In the genomic region with DNA sequence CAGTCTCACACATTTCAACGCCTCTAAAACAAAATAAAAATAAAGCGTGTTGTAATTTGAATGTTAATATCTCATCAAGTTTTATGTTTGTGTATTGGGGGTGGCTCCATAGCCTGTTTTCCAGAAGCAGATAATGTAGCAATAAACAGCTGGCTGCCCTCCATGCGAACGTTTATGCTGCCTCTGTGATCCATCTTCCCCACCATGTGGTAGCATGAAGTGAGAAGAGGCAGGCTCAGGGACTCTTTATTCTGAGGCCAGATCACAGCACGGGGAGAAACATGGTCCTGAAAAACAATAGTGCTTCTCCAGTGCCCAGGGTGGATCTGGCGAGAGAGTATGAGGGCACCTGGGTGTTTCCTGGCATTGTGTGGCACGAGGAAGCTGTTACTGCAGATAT, we compare ENCODE assay signal across 24 mouse cellular contexts.
DNase-seq lines count a peak whose midpoint lies in the region; ATAC-seq lines count a peak whose summit lies in the region.
"Had no signal": no experiment of that assay in that cellular context is flagged by ENCODE, and none has a peak within 500 bp of the region (broad histone marks: within the 10 kb centered on the region; RNA-seq: fewer than 3 reads in every experiment).

No protein-coding gene starts in this region.

- H3K4me1 ChIP-seq in hindbrain, embryonic 14.5 days (replicated peaks; ENCODE audit: control insufficient read depth, insufficient read depth, low read length), result no peaks in the 10 kb centered on the region
- no peaks in the 10 kb centered on the region for H3K4me1 ChIP-seq in hindbrain, embryonic 11.5 days (replicated peaks; ENCODE audit: control insufficient read depth, insufficient read depth, low read length)
- H3K4me1 ChIP-seq in midbrain, embryonic 16.5 days (ENCODE audit: control insufficient read depth, insufficient read depth, low read length), result no peaks in the 10 kb centered on the region
- no peaks in the 10 kb centered on the region for H3K4me1 ChIP-seq in midbrain, embryonic 10.5 days
- no peaks in the 10 kb centered on the region for H3K4me1 ChIP-seq in neural tube, embryonic 14.5 days (ENCODE audit: control insufficient read depth, insufficient read depth, low read length)
- peaks cover 3% of the 10 kb centered on the region for H3K4me1 ChIP-seq in neural tube, embryonic 15.5 days
- H3K4me1 ChIP-seq: embryonic facial prominence, embryonic 12.5 days; embryonic facial prominence, embryonic 15.5 days; heart, embryonic 10.5 days; intestine, embryonic 15.5 days had no signal

- no peak overlapping the region for H3K27ac ChIP-seq in hindbrain, embryonic 14.5 days
- H3K27ac ChIP-seq in hindbrain, embryonic 11.5 days (ENCODE audit: low read depth, low read length), result no peak overlapping the region
- H3K27ac ChIP-seq in midbrain, embryonic 16.5 days (ENCODE audit: low read length), result no peak overlapping the region
- H3K27ac ChIP-seq in midbrain, embryonic 10.5 days (replicated peaks), result no peak overlapping the region
- no peak overlapping the region for H3K27ac ChIP-seq in neural tube, embryonic 14.5 days (ENCODE audit: low read depth, low read length)
- H3K27ac ChIP-seq in neural tube, embryonic 15.5 days (replicated peaks), result peak overlapping the region; percentile 49; the same call in 1 of the 2 replicates
- H3K27ac ChIP-seq: embryonic facial prominence, embryonic 12.5 days; embryonic facial prominence, embryonic 15.5 days; heart, adult 2 months; heart, embryonic 10.5 days; heart, embryonic 13.5 days; intestine, embryonic 15.5 days had no signal

- no peak overlapping the region for H3K9ac ChIP-seq in hindbrain, embryonic 14.5 days
- H3K9ac ChIP-seq in hindbrain, embryonic 11.5 days (ENCODE audit: low read depth, low read length), result no peak overlapping the region
- H3K9ac ChIP-seq in midbrain, embryonic 16.5 days (ENCODE audit: low read depth, low read length), result no peak overlapping the region
- H3K9ac ChIP-seq in neural tube, embryonic 14.5 days (replicated peaks; ENCODE audit: low read depth, low read length), result no peak overlapping the region
- H3K9ac ChIP-seq in neural tube, embryonic 15.5 days (replicated peaks), result no peak overlapping the region
- H3K9ac ChIP-seq: embryonic facial prominence, embryonic 12.5 days; embryonic facial prominence, embryonic 15.5 days; heart, embryonic 13.5 days; intestine, embryonic 15.5 days had no signal

- 0 out of 2 replicates have a peak, but pooled peaks cover 4% of the 10 kb centered on the region for H3K9me3 ChIP-seq in hindbrain, embryonic 14.5 days (ENCODE audit: control insufficient read depth, low read length)
- H3K9me3 ChIP-seq in hindbrain, embryonic 11.5 days (ENCODE audit: control insufficient read depth, low read length), result no peaks in the 10 kb centered on the region
- H3K9me3 ChIP-seq in midbrain, embryonic 16.5 days (replicated peaks; ENCODE audit: control insufficient read depth, low read length, poor library complexity, severe bottlenecking), result no peaks in the 10 kb centered on the region
- H3K9me3 ChIP-seq in midbrain, embryonic 10.5 days (replicated peaks), result no peaks in the 10 kb centered on the region
- no peaks in the 10 kb centered on the region for H3K9me3 ChIP-seq in neural tube, embryonic 14.5 days (ENCODE audit: control insufficient read depth, low read length)
- H3K9me3 ChIP-seq in neural tube, embryonic 15.5 days (replicated peaks), result no peaks in the 10 kb centered on the region
- H3K9me3 ChIP-seq: embryonic facial prominence, embryonic 12.5 days; embryonic facial prominence, embryonic 15.5 days; heart, embryonic 10.5 days; heart, embryonic 13.5 days; intestine, embryonic 15.5 days had no signal

- H3K36me3 ChIP-seq in hindbrain, embryonic 14.5 days (replicated peaks; ENCODE audit: control insufficient read depth, insufficient read depth), result no peaks in the 10 kb centered on the region
- H3K36me3 ChIP-seq in hindbrain, embryonic 11.5 days (ENCODE audit: control insufficient read depth, insufficient read depth, low read length), result no peaks in the 10 kb centered on the region
- no peaks in the 10 kb centered on the region for H3K36me3 ChIP-seq in midbrain, embryonic 16.5 days (ENCODE audit: control insufficient read depth, insufficient read depth, low read length)
- H3K36me3 ChIP-seq in midbrain, embryonic 10.5 days, result no peaks in the 10 kb centered on the region
- no peaks in the 10 kb centered on the region for H3K36me3 ChIP-seq in neural tube, embryonic 14.5 days (ENCODE audit: control insufficient read depth, insufficient read depth, low read length)
- no peaks in the 10 kb centered on the region for H3K36me3 ChIP-seq in neural tube, embryonic 15.5 days
- H3K36me3 ChIP-seq: embryonic facial prominence, embryonic 12.5 days; embryonic facial prominence, embryonic 15.5 days; heart, embryonic 10.5 days; heart, embryonic 13.5 days; intestine, embryonic 15.5 days had no signal

- ATAC-seq in hindbrain, embryonic 14.5 days (ENCODE audit: low FRiP score), result peak; percentile 27; the same call in 1 of the 2 replicates
- no peak for ATAC-seq in hindbrain, embryonic 11.5 days (ENCODE audit: low FRiP score)
- 0 out of 2 replicates have a peak, but pooled peaks have one; percentile 32 for ATAC-seq in midbrain, embryonic 16.5 days
- ATAC-seq in neural tube, embryonic 14.5 days (ENCODE audit: low read depth), result peak; percentile 88
- peak; percentile 89 for ATAC-seq in neural tube, embryonic 15.5 days (ENCODE audit: low FRiP score)
- ATAC-seq: CD4-positive, CD25-positive, alpha-beta regulatory T cell, adult 4 months; forebrain, embryonic 16.5 days; intestine, embryonic 15.5 days had no signal

- no peak overlapping the region for H3K4me3 ChIP-seq in hindbrain, embryonic 14.5 days (replicated peaks; ENCODE audit: low read length)
- H3K4me3 ChIP-seq in hindbrain, embryonic 11.5 days (ENCODE audit: low read depth, low read length), result no peak overlapping the region
- H3K4me3 ChIP-seq in midbrain, embryonic 16.5 days (ENCODE audit: low read depth, low read length), result no peak overlapping the region
- no peak overlapping the region for H3K4me3 ChIP-seq in midbrain, embryonic 10.5 days
- H3K4me3 ChIP-seq in neural tube, embryonic 14.5 days (ENCODE audit: low read depth, low read length), result no peak overlapping the region
- no peak overlapping the region for H3K4me3 ChIP-seq in neural tube, embryonic 15.5 days (replicated peaks)
- H3K4me3 ChIP-seq: embryonic facial prominence, embryonic 12.5 days; embryonic facial prominence, embryonic 15.5 days; heart, adult 2 months; heart, embryonic 10.5 days; heart, embryonic 13.5 days; intestine, embryonic 15.5 days had no signal

- WGBS in hindbrain, embryonic 14.5 days, result 71% methylated on average over 7 of the region's 7 CpGs
- 79% methylated on average over 7 of the region's 7 CpGs for WGBS in hindbrain, embryonic 11.5 days
- 69% methylated on average over 7 of the region's 7 CpGs for WGBS in midbrain, embryonic 16.5 days
- WGBS in midbrain, embryonic 10.5 days, result 86% methylated on average over 7 of the region's 7 CpGs
- 59% methylated on average over 7 of the region's 7 CpGs for WGBS in neural tube, embryonic 14.5 days
- 40% methylated on average over 7 of the region's 7 CpGs for WGBS in neural tube, embryonic 15.5 days

- H3K27me3 ChIP-seq in hindbrain, embryonic 14.5 days (ENCODE audit: control insufficient read depth, insufficient read depth, low read length), result no peaks in the 10 kb centered on the region
- H3K27me3 ChIP-seq in hindbrain, embryonic 11.5 days (ENCODE audit: control insufficient read depth, insufficient read depth, low read length), result no peaks in the 10 kb centered on the region
- H3K27me3 ChIP-seq in midbrain, embryonic 16.5 days (ENCODE audit: control insufficient read depth, insufficient read depth, low read depth, low read length), result no peaks in the 10 kb centered on the region
- H3K27me3 ChIP-seq in midbrain, embryonic 10.5 days (ENCODE audit: low read depth, poor library complexity, severe bottlenecking), result no peaks in the 10 kb centered on the region
- no peaks in the 10 kb centered on the region for H3K27me3 ChIP-seq in neural tube, embryonic 14.5 days (ENCODE audit: control insufficient read depth, insufficient read depth, low read length)
- no peaks in the 10 kb centered on the region for H3K27me3 ChIP-seq in neural tube, embryonic 15.5 days (replicated peaks)
- H3K27me3 ChIP-seq: embryonic facial prominence, embryonic 12.5 days; embryonic facial prominence, embryonic 15.5 days; heart, embryonic 13.5 days; intestine, embryonic 15.5 days had no signal

- H3K4me2 ChIP-seq in hindbrain, embryonic 14.5 days (replicated peaks), result no peak overlapping the region
- H3K4me2 ChIP-seq in hindbrain, embryonic 11.5 days (replicated peaks; ENCODE audit: low read depth, low read length), result no peak overlapping the region
- no peak overlapping the region for H3K4me2 ChIP-seq in midbrain, embryonic 16.5 days (ENCODE audit: low read length)
- H3K4me2 ChIP-seq in neural tube, embryonic 14.5 days (ENCODE audit: low read depth, low read length), result no peak overlapping the region
- no peak overlapping the region for H3K4me2 ChIP-seq in neural tube, embryonic 15.5 days
- H3K4me2 ChIP-seq: embryonic facial prominence, embryonic 12.5 days; embryonic facial prominence, embryonic 15.5 days; heart, embryonic 13.5 days; intestine, embryonic 15.5 days had no signal

- no peak for DNase-seq in hindbrain, embryonic 14.5 days (ENCODE audit: low spot score)
- no peak for DNase-seq in hindbrain, embryonic 11.5 days (ENCODE audit: low spot score)
- no peak for DNase-seq in midbrain, embryonic 10.5 days (ENCODE audit: low spot score)
- DNase-seq: adrenal gland, adult 2 months; adrenal gland, postnatal 14 days; cerebellum, adult 11 months; cerebellum, adult 2 months; cerebellum, adult 9-11 months; cerebellum, postnatal 25 days; gastrocnemius, postnatal 10 days; gastrocnemius, postnatal 36 days; heart, adult 2 months; heart, postnatal 14 days; heart, postnatal 4 days had no signal
